Mouse (Mus musculus) CD4-positive, CD25-positive, alpha-beta regulatory T cell, adult 2 months (primary cell): ENCODE measurements around the gene Gpc4.

Experiments
- DNase-seq: peaks from one replicate; pipeline ENCODE4 v3.0.0-alpha.2; 2012; ENCODE audit warnings: low read depth, low spot score

Gene Gpc4

GRCm38 (mm10) chrX:52030146-52030545 is 134.9 kb downstream of the Gpc4 start:
- no peak for DNase-seq

GRCm38 (mm10) chrX:52017660-52018059 is 147.4 kb downstream of the Gpc4 start:
- DNase-seq, result no peak
